Mouse (Mus musculus): Measurements from ENCODE around the gene Slc30a2.
"Not testable (repeated sequence)": the region's sequence is repeated elsewhere in the genome, so short reads cannot be mapped to it uniquely, and the experiment has no call there.

Slc30a2 gene

DNA sequence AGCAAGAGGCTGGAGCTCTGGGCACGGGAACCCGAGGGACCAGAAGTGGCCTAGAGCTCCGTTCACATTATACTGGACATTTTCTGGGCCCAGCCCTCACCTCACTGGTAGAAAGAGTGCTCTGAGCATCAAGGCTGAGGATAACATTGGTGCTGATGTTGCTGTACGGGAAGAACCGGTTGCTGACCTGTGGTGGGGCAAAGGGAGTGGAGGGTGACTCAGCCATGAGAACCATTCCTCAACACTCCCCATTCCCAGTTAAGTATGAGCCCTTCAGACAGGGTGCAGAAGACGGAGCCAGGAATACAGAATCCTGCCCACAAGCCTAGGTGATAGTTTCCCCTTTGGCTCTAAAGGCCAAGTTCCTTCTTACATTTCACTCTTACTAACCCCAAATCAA lies 16.7 kb downstream of the Slc30a2 start:
- no peak for DNase-seq

DNA sequence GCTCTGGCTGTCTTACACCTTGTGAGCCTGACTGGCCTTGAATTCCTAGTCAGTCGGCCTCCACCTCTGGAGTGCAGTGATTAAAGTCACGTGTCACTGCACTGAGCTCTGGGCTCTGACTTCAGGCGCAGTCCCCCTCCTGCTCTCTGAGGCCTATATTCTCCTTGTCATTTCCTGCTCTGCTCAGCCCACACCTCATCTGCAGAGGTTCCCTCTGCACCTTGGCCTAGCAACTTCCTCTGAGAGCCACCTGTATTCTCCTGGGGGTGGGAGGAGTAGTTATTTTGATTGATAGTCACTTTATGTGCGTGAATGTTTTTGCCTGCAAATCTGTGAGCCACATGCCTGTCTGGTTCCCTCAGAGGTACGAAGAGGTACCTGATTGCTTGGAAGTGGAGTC lies 18.2 kb downstream of the Slc30a2 start:
- no peak for DNase-seq

GRCm38 (mm10) chr4:134362124-134362523 lies 19.1 kb downstream of the Slc30a2 start:
- peak in 1 of 2 experiments; percentile 34 for DNase-seq

DNA sequence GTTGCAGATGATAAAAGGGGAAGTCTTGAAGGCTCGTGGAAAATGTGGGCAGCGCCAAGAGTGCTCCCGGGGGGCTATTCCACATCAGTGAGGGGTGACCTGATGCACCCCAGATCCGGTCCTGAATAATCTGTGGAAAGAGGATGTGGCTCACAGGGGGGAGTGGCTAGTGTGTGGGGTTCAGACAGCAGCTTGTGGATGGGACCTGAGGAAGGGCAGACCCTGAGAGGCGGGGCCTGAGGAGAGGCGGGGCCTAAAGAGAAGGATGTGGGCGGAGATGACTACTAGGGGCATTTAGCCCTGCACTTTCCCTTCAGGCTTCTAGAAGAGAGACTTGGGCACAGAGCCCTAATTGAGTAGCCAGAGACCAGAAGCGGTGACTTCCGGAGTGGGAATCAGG lies 19.6 kb downstream of the Slc30a2 start:
- DNase-seq = peak; percentile 49 to 71

DNA sequence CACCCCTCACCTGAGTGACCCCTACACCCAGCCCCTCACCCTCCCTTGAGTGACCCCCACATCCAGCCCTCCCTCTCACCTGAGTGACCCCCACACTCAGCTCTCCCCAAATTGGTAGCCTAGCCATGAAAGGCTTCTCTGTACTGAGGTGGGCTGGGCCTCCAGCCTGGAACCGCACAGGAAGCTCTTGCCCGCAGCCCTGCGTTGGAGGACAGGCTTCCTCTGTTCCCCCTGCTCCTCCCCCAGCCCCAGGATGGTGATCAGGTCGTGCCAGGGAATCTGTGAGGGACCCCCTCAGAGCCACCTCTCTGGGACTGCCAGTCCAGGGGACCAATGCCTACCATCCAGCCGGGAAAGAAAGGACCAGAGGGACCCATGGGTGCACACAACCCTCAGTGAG lies 22.3 kb downstream of the Slc30a2 start:
- no peak for DNase-seq

DNA sequence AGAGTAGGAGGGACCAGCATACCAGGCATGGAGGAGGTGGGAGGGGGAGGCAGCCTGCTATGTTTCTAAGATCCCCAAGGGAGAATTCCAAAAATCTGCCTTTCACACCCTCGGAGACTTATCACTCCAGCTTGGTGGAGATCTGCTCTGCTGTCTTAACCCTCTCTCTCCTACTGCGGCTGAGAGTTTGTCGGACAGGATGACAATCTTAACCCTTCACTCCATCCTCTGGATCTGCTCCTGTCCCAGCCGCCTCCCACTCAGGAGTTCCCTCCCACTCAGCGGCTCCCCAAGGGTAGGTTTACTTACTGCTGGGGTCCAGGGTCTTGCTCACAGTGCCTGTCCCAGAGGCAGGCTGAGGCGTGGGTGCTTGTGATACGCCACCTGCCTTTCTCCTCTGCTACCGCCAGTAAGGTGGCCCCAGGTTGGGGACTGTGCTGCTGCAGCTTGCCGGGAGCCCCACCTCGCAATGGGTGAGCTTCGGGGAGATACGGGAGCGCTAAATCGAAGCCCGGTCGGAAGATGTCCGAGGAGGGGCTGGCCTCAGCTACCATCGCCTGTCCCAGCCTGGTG lies 27.8 kb downstream of the Slc30a2 start:
- no peak for DNase-seq

DNA sequence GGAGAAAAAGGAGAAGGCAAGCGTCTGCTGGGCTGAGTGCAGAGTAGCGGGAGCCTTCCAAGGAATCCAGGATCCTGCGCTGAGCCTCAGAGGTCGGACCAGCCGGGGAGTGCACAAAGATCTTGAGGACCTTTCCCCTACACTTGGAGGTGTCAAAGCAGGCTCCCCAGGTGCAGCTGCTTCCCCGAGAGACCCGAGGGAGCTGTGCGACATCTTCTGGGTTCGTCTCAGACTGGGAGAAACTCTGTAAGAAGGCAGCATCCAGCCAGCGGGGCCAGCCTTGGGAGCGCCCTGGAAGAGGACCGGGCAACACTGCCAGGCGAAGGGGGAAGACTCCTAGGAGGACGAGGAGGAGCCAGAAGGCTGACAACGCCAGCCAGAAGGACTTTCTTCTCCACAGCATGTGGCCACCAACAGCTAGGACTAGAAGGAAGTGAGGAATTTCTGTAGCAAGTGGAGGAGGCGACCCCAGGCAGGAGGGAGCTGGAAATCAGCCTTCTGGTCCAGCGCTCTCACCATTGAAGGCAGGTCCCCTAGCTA lies 28.4 kb downstream of the Slc30a2 start:
- peak in 1 of 2 experiments; percentile 34 for DNase-seq

- peak; percentile 83 to 91 for DNase-seq
Measured at GRCm38 (mm10) chr4:134372294-134372747, 29.3 kb downstream of the Slc30a2 start.

- DNase-seq = no peak
Measured at GRCm38 (mm10) chr4:134373295-134373694, 30.3 kb downstream of the Slc30a2 start.

- no peak for DNase-seq
Measured at GRCm38 (mm10) chr4:134374306-134374705, 31.3 kb downstream of the Slc30a2 start.

GRCm38 (mm10) chr4:134378089-134378615 lies 35.2 kb downstream of the Slc30a2 start:
- DNase-seq = no peak

GRCm38 (mm10) chr4:134379510-134379909 lies 36.5 kb downstream of the Slc30a2 start:
- DNase-seq = no peak

GRCm38 (mm10) chr4:134383750-134384149 lies 40.8 kb downstream of the Slc30a2 start, which contains the start of gene Extl1:
TSS of gene Extl1 (minus strand) at chr4:134383850.
- DNase-seq = not testable (repeated sequence)

- peak in 1 of 2 experiments; percentile 65 for DNase-seq
Measured at GRCm38 (mm10) chr4:134387268-134387667, 44.3 kb downstream of the Slc30a2 start.

DNA sequence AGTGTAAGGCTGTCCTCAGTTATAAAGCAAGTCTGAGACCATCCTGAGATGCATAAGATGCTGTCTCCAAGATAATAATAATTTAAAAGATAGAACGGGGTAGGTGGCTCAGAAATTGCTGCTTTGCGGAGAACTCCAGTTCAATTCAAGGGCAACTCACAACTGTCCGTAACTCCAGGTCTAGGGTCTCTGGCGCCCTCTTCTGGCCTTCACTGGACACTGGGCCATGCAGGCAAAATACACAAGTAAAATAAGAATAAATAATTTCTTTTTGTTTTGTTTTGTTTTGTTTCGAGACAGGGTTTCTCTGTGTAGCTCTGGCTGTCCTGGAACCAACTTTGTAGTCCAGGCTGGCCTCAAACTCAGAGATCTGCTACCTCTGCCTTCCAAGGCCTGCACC lies 45.4 kb downstream of the Slc30a2 start:
- DNase-seq = peak; percentile 74 to 91

GRCm38 (mm10) chr4:134391636-134392035 lies 48.7 kb downstream of the Slc30a2 start:
- no peak for DNase-seq

DNA sequence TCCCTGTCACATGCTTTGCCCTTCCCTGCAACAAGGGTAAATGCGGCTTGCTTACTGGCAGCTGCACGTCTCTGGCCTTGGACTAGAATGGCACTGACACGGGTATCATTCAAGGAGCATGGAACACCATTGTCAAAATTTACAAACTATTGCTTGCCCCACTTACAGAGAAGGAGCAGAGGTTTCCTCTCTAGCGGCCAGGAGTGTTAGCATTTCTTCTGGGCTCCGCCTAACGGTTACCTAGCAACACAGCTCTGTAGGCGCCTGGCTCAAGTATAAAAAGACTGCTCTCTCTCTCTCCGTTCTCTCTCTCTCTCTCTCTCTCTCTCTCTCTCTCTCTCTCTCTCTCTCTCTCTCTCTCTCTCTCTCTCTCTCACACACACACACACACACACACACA lies 49.6 kb downstream of the Slc30a2 start:
- DNase-seq = peak in 1 of 2 experiments; percentile 39

DNA sequence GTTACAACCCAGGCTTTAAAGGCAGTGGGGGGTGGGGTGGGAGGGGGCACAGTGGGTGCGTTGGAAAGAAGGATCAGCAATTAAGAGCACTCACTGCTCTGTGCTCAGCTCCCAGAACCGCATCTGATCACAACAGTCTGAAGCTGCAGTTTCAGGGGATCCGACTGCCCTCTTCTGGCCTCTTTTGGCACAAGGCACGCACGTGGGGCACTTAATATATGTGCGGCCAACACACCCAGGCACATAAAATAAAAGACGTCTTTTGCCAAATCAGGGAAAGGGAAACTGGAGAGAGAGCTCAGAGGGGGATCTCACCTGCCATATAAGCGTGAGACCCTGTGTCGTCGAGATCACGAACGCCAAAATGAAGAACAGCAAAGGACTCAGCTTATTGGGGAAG lies 50.0 kb downstream of the Slc30a2 start:
- DNase-seq = peak in 1 of 2 experiments; percentile 50

DNA sequence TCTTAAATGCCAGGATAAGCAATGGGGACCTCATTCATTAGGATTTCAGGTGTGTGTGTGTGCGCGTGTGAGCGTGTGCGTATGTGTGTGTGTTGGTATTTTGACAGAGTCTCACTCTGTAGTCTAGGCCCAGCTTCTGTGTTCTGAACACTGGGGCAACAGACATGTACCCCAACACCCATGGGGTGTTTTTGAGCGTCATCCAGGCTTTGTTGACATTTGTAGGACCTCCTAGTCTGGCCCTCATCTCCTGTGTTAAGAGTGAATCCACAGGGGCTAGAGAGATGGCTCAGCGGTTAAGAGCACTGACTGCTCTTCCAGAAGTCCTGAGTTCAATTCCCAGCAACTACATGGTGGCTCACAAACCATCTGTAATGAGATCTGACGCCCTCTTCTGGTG lies 52.2 kb downstream of the Slc30a2 start:
- DNase-seq = no peak

DNA sequence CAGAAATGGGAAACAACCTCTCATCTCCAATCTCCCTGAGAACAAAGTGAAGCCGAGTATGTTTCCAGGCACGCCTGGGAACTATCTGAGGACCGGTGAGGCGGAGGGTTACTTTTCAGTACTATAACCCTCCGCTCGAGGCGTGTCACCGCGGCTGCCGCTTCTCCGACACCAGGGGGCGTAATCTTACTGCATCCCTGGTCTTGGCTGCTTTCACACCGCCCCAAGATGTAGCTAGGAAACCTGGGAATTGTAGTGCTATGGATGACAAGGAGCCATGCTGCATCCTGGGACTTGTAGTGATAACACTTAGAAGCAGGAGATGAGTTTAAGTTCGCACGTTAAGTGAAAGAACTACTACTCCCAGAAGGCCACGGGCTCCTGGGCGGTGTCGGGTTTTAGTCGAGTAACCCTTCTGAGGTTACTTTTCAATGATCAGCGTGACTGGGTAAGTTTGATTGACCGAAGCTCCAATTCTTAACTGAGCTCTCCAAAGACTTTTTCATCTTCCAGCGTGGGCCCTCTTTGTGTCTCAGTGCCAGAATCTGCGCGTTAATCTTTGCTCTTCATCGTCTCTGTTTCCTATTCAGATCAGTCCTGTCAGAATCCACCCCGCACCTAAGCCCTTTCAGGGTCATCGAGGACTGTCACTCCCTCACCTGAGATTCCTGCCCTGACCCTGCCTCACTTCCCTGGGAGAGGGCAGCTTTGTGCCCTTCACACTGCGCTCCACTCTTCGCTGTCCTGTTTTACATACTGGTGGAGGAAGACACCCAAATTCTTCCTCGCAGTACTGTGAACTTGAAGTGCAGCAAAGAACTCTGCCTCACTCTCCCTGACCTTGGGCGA lies 53.2 kb downstream of the Slc30a2 start, which contains the start of gene Pafah2:
Gene Pafah2 (plus strand): TSS at position 344 of the 849 bp plus-strand sequence.
- peak; percentile 92 to 98 for DNase-seq

GRCm38 (mm10) chr4:134397121-134397520 lies 54.1 kb downstream of the Slc30a2 start:
- DNase-seq = peak; percentile 89 to 93

- DNase-seq = no peak
Measured at GRCm38 (mm10) chr4:134397732-134398131, 54.8 kb downstream of the Slc30a2 start.

DNA sequence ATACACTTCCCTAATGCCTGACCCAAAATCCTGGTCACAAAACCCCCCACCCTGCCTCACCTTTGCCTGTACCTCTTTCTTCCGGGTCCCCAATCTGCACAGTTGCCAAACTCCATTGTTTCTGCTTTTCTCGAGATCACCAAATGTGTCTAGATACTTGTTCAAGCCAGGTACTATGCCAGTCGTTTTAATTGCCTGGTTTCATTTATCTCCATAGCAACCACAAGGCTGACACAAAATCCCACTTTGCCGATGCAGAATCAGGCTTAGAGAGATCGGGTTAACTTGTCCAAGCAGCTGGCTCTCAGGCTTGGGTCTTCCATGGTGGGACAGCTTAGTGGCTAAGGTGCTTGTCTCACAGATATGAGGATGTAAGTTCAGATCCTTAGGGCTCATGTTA lies 57.2 kb downstream of the Slc30a2 start:
- no peak for DNase-seq
